In genomic region chr2:8214751-8215150, GRCm38 (mm10) we compare ENCODE assay signal across 16 mouse cellular contexts.
"Had no signal": no experiment of that assay in that cellular context is flagged by ENCODE, and none has a peak within 500 bp of the region (broad histone marks: within the 10 kb centered on the region; RNA-seq: fewer than 3 reads in every experiment).

No protein-coding gene starts in this region.

- H3K27ac ChIP-seq: lung, embryonic 15.5 days; macrophage; midbrain, embryonic 13.5 days; midbrain, embryonic 15.5 days; neural tube, embryonic 12.5 days; stomach, embryonic 15.5 days; stomach, postnatal 0 days had no signal

- H3K36me3 ChIP-seq: lung, embryonic 15.5 days; midbrain, embryonic 13.5 days; midbrain, embryonic 15.5 days; neural tube, embryonic 12.5 days; stomach, embryonic 15.5 days had no signal

- DNase-seq: liver, postnatal 0 days; lung, adult 2 months; lung, postnatal 14 days; lung, postnatal 36 days; right cerebral cortex, postnatal 25 days; thymus, adult 2 months; thymus, postnatal 25 days; thymus, postnatal 4 days had no signal

- H3K27me3 ChIP-seq: lung, embryonic 15.5 days; megakaryocyte, embryonic 14.5 days; midbrain, embryonic 13.5 days; midbrain, embryonic 15.5 days; neural tube, embryonic 12.5 days; stomach, embryonic 15.5 days had no signal

- H3K4me3 ChIP-seq: lung, embryonic 15.5 days; megakaryocyte, embryonic 14.5 days; midbrain, embryonic 13.5 days; midbrain, embryonic 15.5 days; neural tube, embryonic 12.5 days; stomach, embryonic 15.5 days had no signal

- H3K9me3 ChIP-seq: lung, embryonic 15.5 days; midbrain, embryonic 13.5 days; midbrain, embryonic 15.5 days; neural tube, embryonic 12.5 days; stomach, embryonic 15.5 days had no signal

- H3K4me1 ChIP-seq: lung, embryonic 15.5 days; megakaryocyte, embryonic 14.5 days; midbrain, embryonic 13.5 days; midbrain, embryonic 15.5 days; neural tube, embryonic 12.5 days; stomach, embryonic 15.5 days had no signal
